Mouse (Mus musculus): ENCODE results near the gene Btnl2.

Gene Btnl2

GRCm38 (mm10) chr17:34347606-34348308 is 6.9 kb upstream of the Btnl2 start:
- peak; percentile 52 to 77 for DNase-seq (ENCODE audit: low spot score in 2 of 2)

GRCm38 (mm10) chr17:34349429-34349828 is 5.2 kb upstream of the Btnl2 start:
- DNase-seq (ENCODE audit: low spot score in 2 of 2), result peak; percentile 58 to 86

GRCm38 (mm10) chr17:34354940-34355339 is 318 bp downstream of the Btnl2 start:
- DNase-seq (ENCODE audit: low spot score in 2 of 2), result no peak

GRCm38 (mm10) chr17:34362954-34363546 is 8.4 kb downstream of the Btnl2 start:
- DNase-seq (ENCODE audit: low spot score in 2 of 2), result no peak

- no peak for DNase-seq (ENCODE audit: low spot score in 2 of 2)
These were observed 9.2 kb downstream of the Btnl2 start for GRCm38 (mm10) chr17:34363676-34364310.

- DNase-seq (ENCODE audit: low spot score in 2 of 2), result no peak
These were observed 10.4 kb downstream of the Btnl2 start for GRCm38 (mm10) chr17:34365031-34365430.

GRCm38 (mm10) chr17:34370563-34370962 is 15.9 kb downstream of the Btnl2 start:
- no peak for DNase-seq (ENCODE audit: low spot score in 2 of 2)

GRCm38 (mm10) chr17:34373055-34373709 is 18.6 kb downstream of the Btnl2 start:
- no peak for DNase-seq (ENCODE audit: low spot score in 2 of 2)

GRCm38 (mm10) chr17:34376847-34377246 is 22.2 kb downstream of the Btnl2 start, which contains the start of gene Btnl1:
Btnl1 (plus strand) TSS chr17:34377132.
- DNase-seq (ENCODE audit: low spot score in 2 of 2), result no peak

GRCm38 (mm10) chr17:34377450-34378209 is 23.0 kb downstream of the Btnl2 start:
- no peak for DNase-seq (ENCODE audit: low spot score in 2 of 2)

GRCm38 (mm10) chr17:34378716-34379115 is 24.1 kb downstream of the Btnl2 start:
- no peak for DNase-seq (ENCODE audit: low spot score in 2 of 2)

- DNase-seq (ENCODE audit: low spot score in 2 of 2), result no peak
These were observed 24.8 kb downstream of the Btnl2 start for GRCm38 (mm10) chr17:34379451-34379850.

GRCm38 (mm10) chr17:34381876-34382275 is 27.3 kb downstream of the Btnl2 start:
- DNase-seq (ENCODE audit: low spot score in 2 of 2), result no peak

- peak in 1 of 2 experiments; percentile 49 for DNase-seq (ENCODE audit: low spot score in 2 of 2)
These were observed 28.6 kb downstream of the Btnl2 start for GRCm38 (mm10) chr17:34383212-34383611.

- no peak for DNase-seq (ENCODE audit: low spot score in 2 of 2)
These were observed 30.1 kb downstream of the Btnl2 start for GRCm38 (mm10) chr17:34384699-34385098.

GRCm38 (mm10) chr17:34386656-34387055 is 32.0 kb downstream of the Btnl2 start:
- no peak for DNase-seq (ENCODE audit: low spot score in 2 of 2)

- peak in 1 of 2 experiments; percentile 37 for DNase-seq (ENCODE audit: low spot score in 2 of 2)
These were observed 33.9 kb downstream of the Btnl2 start for GRCm38 (mm10) chr17:34388513-34388912.

GRCm38 (mm10) chr17:34391507-34391906 is 36.9 kb downstream of the Btnl2 start:
- DNase-seq (ENCODE audit: low spot score in 2 of 2), result no peak

- DNase-seq (ENCODE audit: low spot score in 2 of 2), result no peak
These were observed 37.7 kb downstream of the Btnl2 start for GRCm38 (mm10) chr17:34392321-34392720.

GRCm38 (mm10) chr17:34397357-34397756 is 42.7 kb downstream of the Btnl2 start:
- DNase-seq (ENCODE audit: low spot score in 2 of 2), result no peak

- peak in 1 of 2 experiments; percentile 31 for DNase-seq (ENCODE audit: low spot score in 2 of 2)
These were observed 43.6 kb downstream of the Btnl2 start for GRCm38 (mm10) chr17:34398058-34398710.
